Mouse (Mus musculus): ENCODE data around the gene Pon3. TPM values are rescaled to one million over a fixed set of nuclear protein-coding genes. Genes with fewer than 3 reads are reported as not detected.
A peak's percentile ranks its signal among the peaks of the same experiment; 100 is the strongest.

The Pon3 gene
- polyA plus RNA-seq, 1 experiment from 2014 or later, result 19.3 TPM

- ATAC-seq (ENCODE audit: insufficient read depth, low FRiP score, low read depth), result peak; percentile 80
- Histone ChIP-seq H3K27ac (no peak overlapping the region; the same call in 1 of the 2 replicates), H3K27me3 (replicated peaks) (no peaks in the 10 kb centered on the region), H3K4me2 (no peak overlapping the region), H3K36me3 (0 out of 2 replicates have a peak, but pooled peaks cover 2% of the 10 kb centered on the region), H3K4me1 (peaks cover 7% of the 10 kb centered on the region; the same call in 1 of the 2 replicates), H3K9me3 (no peaks in the 10 kb centered on the region), H3K9ac (no peak overlapping the region), H3K4me3 (replicated peaks) (no peak overlapping the region)
- 67% methylated on average over 2 of the region's 2 CpGs for WGBS
Measured at GRCm38 (mm10) chr6:5287392-5287791, 31.3 kb upstream of the Pon3 start.

- Histone ChIP-seq H3K4me1 (no peaks in the 10 kb centered on the region), H3K4me3 (replicated peaks) (no peak overlapping the region), H3K9ac (no peak overlapping the region), H3K9me3 (no peaks in the 10 kb centered on the region), H3K27me3 (replicated peaks) (no peaks in the 10 kb centered on the region), H3K36me3 (0 out of 2 replicates have a peak, but pooled peaks cover under 1% of the 10 kb centered on the region), H3K4me2 (no peak overlapping the region), H3K27ac (no peak overlapping the region)
- 77% methylated on average over 7 of the region's 7 CpGs for WGBS
- no peak for ATAC-seq (ENCODE audit: insufficient read depth, low FRiP score, low read depth)
Measured at GRCm38 (mm10) chr6:5282418-5282817, 26.3 kb upstream of the Pon3 start.

GRCm38 (mm10) chr6:5280576-5281305, 24.7 kb upstream of the Pon3 start:
- no peak overlapping the region for H3K4me2 ChIP-seq
- 60% methylated on average over 6 of the region's 6 CpGs for WGBS
- ATAC-seq (ENCODE audit: insufficient read depth, low FRiP score, low read depth), result no peak

GRCm38 (mm10) chr6:5277972-5278371, 21.9 kb upstream of the Pon3 start:
- H3K9me3 ChIP-seq, result no peaks in the 10 kb centered on the region
- ATAC-seq (ENCODE audit: insufficient read depth, low FRiP score, low read depth), result no peak
- peaks cover 6% of the 10 kb centered on the region for H3K36me3 ChIP-seq
- H3K9ac ChIP-seq, result no peak overlapping the region
- no peak overlapping the region for H3K4me2 ChIP-seq
- no peaks in the 10 kb centered on the region for H3K27me3 ChIP-seq (replicated peaks)
- WGBS, result 33% methylated on average over 5 of the region's 5 CpGs
- no peaks in the 10 kb centered on the region for H3K4me1 ChIP-seq
- H3K4me3 ChIP-seq (replicated peaks), result no peak overlapping the region
- no peak overlapping the region for H3K27ac ChIP-seq

More at GRCm38 (mm10) chr6:5280576-5281305, 24.7 kb upstream of the Pon3 start:
- Histone ChIP-seq H3K4me1 (no peaks in the 10 kb centered on the region), H3K9me3 (no peaks in the 10 kb centered on the region), H3K27me3 (replicated peaks) (no peaks in the 10 kb centered on the region), H3K9ac (no peak overlapping the region), H3K4me3 (replicated peaks) (no peak overlapping the region), H3K27ac (no peak overlapping the region), H3K36me3 (peaks cover 6% of the 10 kb centered on the region)

DNA sequence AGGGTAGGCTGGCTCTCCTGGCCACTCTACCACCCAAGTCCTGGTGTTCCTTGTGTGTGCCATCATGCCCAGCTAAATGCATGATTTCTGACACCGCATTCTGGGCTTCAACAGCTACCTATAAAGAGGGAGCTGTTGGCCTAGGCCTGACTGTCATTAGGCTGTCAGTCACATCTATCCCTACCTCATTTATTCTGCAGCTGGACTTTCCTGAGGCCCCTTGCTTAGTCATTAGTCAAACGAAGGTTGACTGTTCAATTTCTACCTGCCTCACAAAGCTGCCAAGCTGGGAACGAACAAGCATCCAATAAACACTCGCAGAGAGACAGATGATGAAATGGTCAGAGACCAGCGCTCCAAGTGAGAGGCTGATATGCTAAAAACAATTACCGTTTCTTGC, 13.6 kb upstream of the Pon3 start:
- H3K27me3 ChIP-seq (replicated peaks), result no peaks in the 10 kb centered on the region
- H3K4me3 ChIP-seq (replicated peaks), result no peak overlapping the region
- H3K9me3 ChIP-seq, result no peaks in the 10 kb centered on the region
- ATAC-seq (ENCODE audit: insufficient read depth, low FRiP score, low read depth), result no peak
- no peak overlapping the region for H3K9ac ChIP-seq
- no peak overlapping the region for H3K27ac ChIP-seq
- WGBS, result 83% methylated on average over 6 of the region's 6 CpGs
- no peaks in the 10 kb centered on the region for H3K4me1 ChIP-seq
- no peak overlapping the region for H3K4me2 ChIP-seq
- H3K36me3 ChIP-seq, result no peaks in the 10 kb centered on the region

GRCm38 (mm10) chr6:5264793-5265192, 8.7 kb upstream of the Pon3 start:
- Histone ChIP-seq H3K4me1 (no peaks in the 10 kb centered on the region), H3K36me3 (0 out of 2 replicates have a peak, but pooled peaks cover 3% of the 10 kb centered on the region), H3K4me3 (replicated peaks) (no peak overlapping the region), H3K9ac (no peak overlapping the region), H3K27me3 (replicated peaks) (no peaks in the 10 kb centered on the region), H3K27ac (no peak overlapping the region), H3K9me3 (no peaks in the 10 kb centered on the region), H3K4me2 (no peak overlapping the region)
- 78% methylated on average over 8 of the region's 8 CpGs for WGBS
- no peak for ATAC-seq (ENCODE audit: insufficient read depth, low FRiP score, low read depth)

GRCm38 (mm10) chr6:5263250-5263999, 7.3 kb upstream of the Pon3 start:
- Histone ChIP-seq H3K9me3 (no peaks in the 10 kb centered on the region), H3K27me3 (replicated peaks) (no peaks in the 10 kb centered on the region), H3K4me1 (no peaks in the 10 kb centered on the region), H3K4me3 (replicated peaks) (no peak overlapping the region), H3K4me2 (no peak overlapping the region), H3K27ac (no peak overlapping the region), H3K36me3 (0 out of 2 replicates have a peak, but pooled peaks cover 3% of the 10 kb centered on the region), H3K9ac (no peak overlapping the region)
- 66% methylated on average over 8 of the region's 8 CpGs for WGBS
- ATAC-seq (ENCODE audit: insufficient read depth, low FRiP score, low read depth), result no peak

DNA sequence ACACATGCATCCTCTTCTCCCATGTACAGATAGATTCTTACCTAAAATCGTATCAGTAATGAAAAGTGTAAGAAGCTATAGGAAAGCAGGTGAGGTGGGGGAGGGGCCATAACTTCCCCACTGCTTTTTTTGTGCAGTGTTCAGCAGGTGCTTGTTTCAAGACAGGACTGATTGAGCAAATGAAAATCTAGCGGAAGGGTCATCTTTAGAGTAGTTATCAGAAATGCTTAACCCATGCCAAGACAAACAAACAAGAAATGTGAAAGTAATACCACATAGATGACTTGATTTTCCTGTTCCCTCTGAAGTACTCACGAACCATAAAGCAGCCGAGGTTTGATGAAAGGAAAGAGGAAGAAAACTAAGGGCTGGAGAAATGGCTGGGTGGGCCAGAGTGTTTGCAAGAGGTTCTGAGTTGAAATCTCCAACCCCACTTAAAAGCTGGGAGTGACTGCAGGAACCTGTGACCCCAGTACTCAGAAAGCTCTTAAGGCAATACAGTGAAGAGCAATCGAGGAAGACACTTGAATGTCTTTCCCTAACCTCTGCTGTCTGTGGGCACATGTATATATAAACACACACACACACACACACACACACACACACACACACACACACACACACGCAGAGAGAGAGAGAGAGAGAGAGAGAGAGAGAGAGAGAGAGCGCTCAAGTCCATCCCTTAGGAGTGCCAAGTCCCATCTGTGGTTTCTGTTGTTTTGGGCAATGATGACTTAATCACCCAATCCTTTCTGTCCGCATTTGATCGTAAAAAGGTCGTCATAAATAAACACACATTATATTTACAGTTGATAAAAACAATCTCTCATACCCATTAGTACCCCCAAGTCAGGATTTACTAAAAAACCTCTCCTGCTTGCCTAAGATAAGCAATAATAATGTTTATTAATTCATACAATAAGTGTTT, 6.5 kb upstream of the Pon3 start:
- no peaks in the 10 kb centered on the region for H3K9me3 ChIP-seq
- H3K36me3 ChIP-seq, result 0 out of 2 replicates have a peak, but pooled peaks cover 3% of the 10 kb centered on the region
- no peaks in the 10 kb centered on the region for H3K4me1 ChIP-seq
- H3K4me3 ChIP-seq (replicated peaks), result no peak overlapping the region
- no peak overlapping the region for H3K4me2 ChIP-seq
- no peak for ATAC-seq (ENCODE audit: insufficient read depth, low FRiP score, low read depth)
- H3K27ac ChIP-seq, result no peak overlapping the region
- no peak overlapping the region for H3K9ac ChIP-seq
- no peaks in the 10 kb centered on the region for H3K27me3 ChIP-seq (replicated peaks)
- WGBS, result 64% methylated on average over 9 of the region's 10 CpGs

DNA sequence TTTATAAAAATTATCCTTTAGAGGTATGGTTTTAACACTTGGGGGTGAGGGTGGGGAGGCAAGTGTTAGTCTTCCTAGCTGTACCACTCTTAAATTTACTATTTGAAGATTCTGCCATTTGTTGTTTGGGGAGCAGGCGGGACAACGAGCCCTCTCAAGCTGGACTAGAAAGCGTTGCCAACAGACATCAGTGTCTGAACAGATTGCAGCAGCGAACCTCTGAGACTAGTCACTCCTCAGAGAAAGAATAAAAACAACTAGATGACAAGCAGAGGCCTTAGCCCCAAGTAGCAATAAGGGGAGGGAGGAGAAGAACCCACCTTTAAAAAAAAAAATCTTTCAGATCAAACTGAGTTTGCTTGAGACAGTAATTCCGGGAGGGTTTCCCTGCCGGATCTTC, 795 bp downstream of the Pon3 start:
- no peak overlapping the region for H3K27ac ChIP-seq
- H3K4me3 ChIP-seq (replicated peaks), result peak overlapping the region; percentile 42
- 49% methylated on average over 6 of the region's 6 CpGs for WGBS
- peak overlapping the region; percentile 71 for H3K4me2 ChIP-seq
- H3K9ac ChIP-seq, result no peak overlapping the region; the same call in 1 of the 2 replicates
- no peaks in the 10 kb centered on the region for H3K27me3 ChIP-seq (replicated peaks)
- H3K9me3 ChIP-seq, result no peaks in the 10 kb centered on the region
- H3K4me1 ChIP-seq, result peaks cover 5% of the 10 kb centered on the region; the same call in 1 of the 2 replicates
- H3K36me3 ChIP-seq, result no peaks in the 10 kb centered on the region
- ATAC-seq (ENCODE audit: insufficient read depth, low FRiP score, low read depth), result no peak

DNA sequence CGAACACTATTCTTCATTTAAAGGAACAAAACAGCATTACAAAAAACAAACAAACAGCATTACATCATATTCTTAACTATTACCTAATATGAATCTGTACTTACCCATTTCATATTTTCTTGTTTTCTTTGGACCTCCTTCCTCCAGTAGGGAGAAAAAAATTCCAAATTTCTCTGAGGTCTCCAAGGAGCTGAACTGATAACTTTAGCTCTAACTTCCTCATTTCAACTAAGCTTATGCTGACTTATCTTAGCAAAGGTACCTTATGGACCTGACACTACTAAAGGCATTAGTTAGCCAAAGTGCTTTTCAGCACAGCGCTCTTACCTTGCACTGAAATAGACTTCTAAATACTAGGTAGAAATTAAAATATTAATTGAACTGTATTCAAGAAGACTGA, 1.2 kb downstream of the Pon3 start:
- Histone ChIP-seq H3K9me3 (no peaks in the 10 kb centered on the region), H3K27ac (no peak overlapping the region), H3K4me3 (replicated peaks) (no peak overlapping the region), H3K4me2 (no peak overlapping the region; the same call in 1 of the 2 replicates), H3K9ac (no peak overlapping the region), H3K4me1 (peaks cover 5% of the 10 kb centered on the region; the same call in 1 of the 2 replicates), H3K27me3 (replicated peaks) (no peaks in the 10 kb centered on the region), H3K36me3 (no peaks in the 10 kb centered on the region)
- WGBS, result 95% methylated on average over 2 of the region's 2 CpGs
- no peak for ATAC-seq (ENCODE audit: insufficient read depth, low FRiP score, low read depth)

DNA sequence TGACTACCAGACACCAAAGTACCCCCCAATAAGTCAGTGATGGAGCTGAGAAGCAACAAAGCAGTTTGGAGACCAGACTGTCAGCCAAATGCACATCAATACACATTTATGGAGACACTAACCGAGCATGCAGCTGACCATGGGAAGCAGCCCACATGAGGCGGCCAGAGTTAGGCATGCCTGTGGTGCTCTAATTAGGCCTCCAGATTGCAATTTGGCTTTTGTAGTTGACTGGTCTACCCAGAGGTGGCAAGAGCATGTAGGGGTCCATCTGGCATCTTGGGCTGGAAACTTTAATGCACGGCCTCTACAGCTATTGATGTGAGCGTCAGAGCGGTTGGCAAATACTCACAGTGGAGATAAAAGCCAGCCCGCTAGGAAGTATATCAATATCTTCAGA, 10.2 kb downstream of the Pon3 start:
- H3K4me3 ChIP-seq (replicated peaks), result no peak overlapping the region
- H3K27me3 ChIP-seq (replicated peaks), result no peaks in the 10 kb centered on the region
- no peaks in the 10 kb centered on the region for H3K4me1 ChIP-seq
- H3K27ac ChIP-seq, result no peak overlapping the region
- H3K4me2 ChIP-seq, result no peak overlapping the region
- no peak overlapping the region for H3K9ac ChIP-seq
- H3K9me3 ChIP-seq, result no peaks in the 10 kb centered on the region
- ATAC-seq (ENCODE audit: insufficient read depth, low FRiP score, low read depth), result no peak
- no peaks in the 10 kb centered on the region for H3K36me3 ChIP-seq
- WGBS, result 94% methylated on average over 6 of the region's 6 CpGs
